Mouse (Mus musculus) kidney, adult 18-20 months (tissue): ENCODE data around the gene Rbl2.

Experiments used
- DNase-seq: peaks from one replicate; pipeline ENCODE4 v3.0.0; 2021

Gene Rbl2

GRCm38 (mm10) chr8:91171605-91172004 lies 101.7 kb downstream of the Rbl2 start:
- DNase-seq, result no peak
